Mouse (Mus musculus) adrenal gland, adult 8-10 months (tissue): Measurements from ENCODE around the gene Rab43. TPM values are rescaled to one million over a fixed set of nuclear protein-coding genes. Genes with fewer than 3 reads are reported as not detected.
"Not testable (repeated sequence)": the region's sequence is repeated elsewhere in the genome, so short reads cannot be mapped to it uniquely, and the experiment has no call there.

Source experiments
- DNase-seq: peaks from one replicate; pipeline ENCODE4 v3.0.0; 2022
- total RNA-seq, 4 experiments: library from RNA; stranded (reverse); gene quantifications; 2 replicates each; pipeline ENCODE4 v1.2.4; 2022

Rab43 gene
- total RNA-seq, 4 experiments from 2014 or later, result 34.0 to 40.1 (median 36.5) TPM

DNA sequence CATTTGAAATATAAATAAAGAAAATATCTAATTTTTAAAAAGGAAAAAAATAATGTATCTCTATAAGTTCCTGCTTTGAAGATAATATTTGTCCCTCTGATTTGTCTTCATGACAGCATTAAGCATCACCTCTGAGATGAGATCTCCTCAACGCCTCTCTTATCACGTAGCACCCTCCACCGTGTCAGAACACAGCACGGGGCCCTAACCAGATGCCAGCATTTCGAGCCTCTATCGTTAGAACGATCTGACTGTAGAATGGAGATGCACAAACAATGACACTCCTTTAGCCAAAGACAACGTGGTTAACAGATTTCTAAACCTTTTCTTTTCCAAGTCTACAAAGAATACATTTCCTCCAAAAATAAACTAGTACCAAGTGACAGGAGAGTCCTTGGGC lies 27.9 kb downstream of the Rab43 start:
- DNase-seq, result no peak

DNA sequence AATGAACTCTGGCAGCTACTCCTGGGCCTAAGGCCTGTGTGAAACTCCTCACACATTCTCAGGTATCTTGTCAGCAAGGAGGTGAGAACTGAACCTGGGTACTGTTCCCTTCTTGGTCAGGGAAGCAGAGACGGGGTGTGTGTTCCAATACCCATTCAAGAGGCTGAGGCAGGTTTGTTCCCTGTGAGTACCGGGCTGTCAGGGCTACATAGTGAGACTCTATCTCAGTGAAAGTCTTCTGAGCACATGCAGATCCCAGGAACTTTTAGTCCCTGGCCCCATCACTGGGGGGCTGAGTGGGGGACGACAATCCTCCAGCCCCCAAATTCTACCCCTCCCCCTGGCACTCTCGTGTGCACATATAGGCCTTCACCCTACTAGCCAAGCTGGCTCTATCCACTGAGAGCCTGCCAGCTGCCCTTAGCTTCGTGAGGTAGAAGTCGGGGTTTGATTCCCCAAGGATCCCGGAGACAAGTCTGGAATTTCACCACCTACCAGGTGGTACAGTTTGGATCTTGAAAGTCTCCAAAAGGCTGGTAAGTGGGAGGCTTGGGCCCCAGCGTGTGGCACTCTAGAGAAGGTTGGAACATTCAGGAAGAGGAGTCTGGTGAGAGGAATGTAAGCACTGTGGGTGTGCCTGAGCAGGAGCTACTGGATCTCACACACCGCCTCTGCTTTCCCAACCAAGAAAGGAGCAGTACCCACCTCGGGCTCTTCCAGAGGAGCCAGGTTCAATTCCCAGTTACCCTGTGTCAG lies 31.2 kb downstream of the Rab43 start:
- no peak for DNase-seq

DNA sequence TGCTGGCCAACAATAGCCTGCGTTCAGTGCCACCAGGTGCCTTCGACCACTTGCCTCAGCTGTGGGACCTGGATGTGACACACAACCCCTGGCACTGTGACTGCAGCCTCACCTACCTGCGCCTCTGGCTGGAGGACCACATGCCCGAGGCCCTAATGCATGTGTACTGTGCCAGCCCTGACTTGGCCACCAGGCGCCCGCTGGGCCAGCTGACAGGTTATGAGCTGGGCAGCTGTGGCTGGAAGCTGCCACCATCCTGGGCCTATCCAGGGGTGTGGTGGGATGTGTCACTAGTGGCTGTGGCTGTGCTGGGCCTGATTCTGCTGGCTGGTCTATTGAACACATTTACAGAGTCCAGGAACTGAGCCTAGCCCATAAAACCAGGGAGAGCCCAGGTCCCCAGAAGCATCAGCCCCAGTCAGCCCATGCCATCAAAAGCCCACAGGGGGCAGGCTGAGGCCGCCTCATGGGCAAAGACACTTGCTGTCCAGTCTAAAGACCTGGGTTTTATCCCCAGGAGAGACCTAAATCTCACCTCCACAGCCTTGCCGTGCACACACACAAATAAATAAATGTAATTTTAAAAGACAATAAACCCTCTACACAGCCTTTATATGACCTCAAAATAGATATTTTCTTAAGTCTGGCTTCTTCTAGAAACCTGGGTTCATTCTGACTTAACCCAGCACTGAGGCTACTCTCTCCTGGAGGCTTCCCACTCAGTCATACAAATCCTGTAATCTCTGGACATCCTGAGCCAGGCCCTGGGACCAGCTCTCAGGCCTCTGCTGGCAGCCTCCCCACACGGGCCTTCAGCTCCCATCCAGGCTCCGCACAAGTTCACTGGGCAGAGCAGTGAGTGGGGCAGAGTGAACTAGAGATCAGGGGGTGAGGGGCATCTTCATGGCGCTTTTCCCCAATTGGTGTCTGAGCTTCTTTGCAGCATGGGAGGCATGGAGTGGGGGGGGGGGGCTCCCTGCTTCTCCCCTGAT lies 32.5 kb downstream of the Rab43 start:
- no peak for DNase-seq

DNA sequence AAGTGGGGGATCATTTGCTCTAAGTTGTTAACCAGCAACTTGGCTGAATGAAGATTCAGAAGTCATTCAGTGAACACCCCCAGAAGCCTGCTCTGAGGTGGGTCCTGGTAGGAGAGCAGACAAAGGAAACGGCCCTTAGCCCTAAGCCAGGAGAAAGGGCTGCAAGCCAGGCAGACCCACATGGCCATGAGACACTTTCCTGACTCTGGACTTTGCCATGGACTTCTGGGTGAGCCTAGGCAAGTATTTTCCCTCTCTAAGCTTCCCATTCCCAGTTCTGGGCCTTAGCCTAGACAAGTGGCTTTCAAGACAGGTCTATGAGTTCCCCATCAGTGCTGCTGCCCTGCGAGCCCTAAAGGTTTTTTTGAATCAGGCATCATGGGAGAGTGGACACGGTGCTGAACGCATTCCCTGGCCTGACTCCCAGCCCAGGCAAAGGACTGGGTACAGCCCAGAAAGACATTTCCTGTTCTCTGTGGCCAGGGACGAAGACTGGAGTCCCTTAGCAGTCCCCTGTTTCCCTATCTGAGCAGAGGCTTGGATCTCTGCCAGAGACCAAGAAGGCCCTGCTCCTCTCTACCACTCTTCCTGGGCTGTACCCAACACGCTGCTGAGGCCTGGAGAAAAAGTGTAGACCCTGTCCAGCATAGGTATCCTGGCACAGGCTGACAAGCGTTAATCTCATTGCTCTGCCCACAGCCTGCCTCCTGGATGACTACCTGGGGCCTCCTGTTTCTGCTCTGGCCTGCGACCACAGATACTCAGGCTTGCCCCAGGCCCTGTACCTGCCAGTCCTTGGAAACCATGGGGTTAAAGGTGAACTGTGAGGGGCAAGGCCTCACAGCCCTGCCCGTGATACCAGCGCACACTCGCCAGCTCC lies 33.4 kb downstream of the Rab43 start:
- no peak for DNase-seq

DNA sequence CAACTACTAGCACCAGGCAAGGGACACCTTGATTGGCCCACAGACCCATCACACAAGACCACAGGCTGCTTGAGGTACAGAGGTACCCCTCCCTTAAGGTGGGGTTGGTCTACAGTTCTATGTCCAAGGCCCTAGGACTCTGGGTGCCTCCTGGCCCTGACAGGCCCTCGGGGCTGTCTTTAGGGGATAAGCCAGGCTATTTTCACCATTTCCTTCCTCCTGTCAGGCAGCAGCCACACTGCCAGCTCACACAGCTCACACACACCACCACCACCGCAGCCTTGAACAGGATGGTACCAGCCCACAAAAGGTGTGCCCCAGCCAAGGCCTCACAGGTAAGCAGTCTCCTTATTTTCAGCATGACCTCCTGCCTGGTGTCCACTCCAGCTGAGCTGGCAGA lies 34.1 kb downstream of the Rab43 start, which contains the start of gene Gp9:
Gp9 (plus strand) TSS at position 231 of the 400 bp plus-strand sequence.
- no peak for DNase-seq

DNA sequence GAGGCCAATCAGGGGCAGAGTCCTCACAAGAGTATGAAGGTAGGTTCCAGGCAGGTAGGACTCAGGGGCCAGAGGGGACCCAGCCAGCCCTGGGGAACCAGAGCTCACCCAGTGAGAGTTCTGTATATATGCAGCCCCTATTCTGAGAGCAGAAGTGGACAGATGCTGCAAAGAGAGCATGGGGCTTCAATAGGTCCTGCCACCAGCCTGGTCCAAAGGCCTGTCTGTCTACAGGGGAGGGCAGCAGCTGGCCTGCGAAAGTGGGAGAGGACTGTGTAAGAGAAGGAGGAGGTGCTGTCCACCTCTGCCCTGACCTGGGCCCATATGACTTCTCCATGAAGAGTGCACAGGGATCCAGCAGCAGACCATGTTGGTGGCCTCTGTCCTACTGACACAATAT lies 35.3 kb downstream of the Rab43 start:
- DNase-seq, result no peak

DNA sequence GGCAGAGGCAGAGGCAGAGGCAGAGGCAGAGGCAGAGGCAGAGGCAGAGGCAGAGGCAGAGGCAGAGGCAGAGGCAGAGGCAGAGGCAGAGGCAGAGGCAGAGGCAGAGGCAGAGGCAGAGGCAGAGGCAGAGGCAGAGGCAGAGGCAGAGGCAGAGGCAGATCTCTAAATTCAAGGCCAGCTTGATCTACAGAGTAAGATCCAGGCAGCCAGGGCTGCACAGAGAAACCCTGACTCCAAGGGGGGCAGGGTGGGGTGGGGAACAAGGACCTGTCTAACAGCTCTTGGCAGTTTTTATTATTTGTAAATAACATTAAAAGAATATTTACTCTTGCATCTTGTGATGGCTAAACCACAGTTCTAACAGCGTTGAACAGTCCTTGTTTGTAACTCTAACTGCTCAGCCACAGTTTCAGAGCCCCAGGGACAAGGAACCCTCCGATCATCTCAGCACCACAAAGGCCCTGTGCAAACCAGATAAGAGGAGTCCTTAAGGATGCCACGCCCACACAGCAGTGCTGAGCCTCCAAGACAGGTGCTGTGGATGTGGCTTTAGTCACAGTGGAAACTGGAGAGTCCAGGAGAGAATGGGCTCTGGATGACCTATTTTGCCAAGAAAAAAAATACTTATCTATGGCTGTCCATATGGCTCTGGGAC lies 36.2 kb downstream of the Rab43 start:
- no peak for DNase-seq

DNA sequence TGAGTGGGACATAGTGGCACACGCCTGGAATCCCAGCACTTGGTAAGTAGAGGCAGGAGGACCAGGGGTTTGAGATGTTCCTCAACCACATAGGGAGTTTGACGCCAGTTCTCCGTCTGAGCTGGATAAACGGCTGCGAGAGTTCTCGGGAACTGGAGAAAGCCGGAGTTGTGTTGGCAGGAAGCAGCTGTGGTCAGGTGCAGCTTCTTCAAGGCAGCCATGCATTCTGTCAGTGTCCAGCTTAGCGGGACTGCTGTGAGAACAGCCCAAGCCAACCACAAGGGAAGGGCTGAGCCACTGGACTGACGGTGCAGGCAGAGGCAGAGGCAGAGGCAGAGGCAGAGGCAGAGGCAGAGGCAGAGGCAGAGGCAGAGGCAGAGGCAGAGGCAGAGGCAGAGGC lies 37.1 kb downstream of the Rab43 start:
- no peak for DNase-seq

DNA sequence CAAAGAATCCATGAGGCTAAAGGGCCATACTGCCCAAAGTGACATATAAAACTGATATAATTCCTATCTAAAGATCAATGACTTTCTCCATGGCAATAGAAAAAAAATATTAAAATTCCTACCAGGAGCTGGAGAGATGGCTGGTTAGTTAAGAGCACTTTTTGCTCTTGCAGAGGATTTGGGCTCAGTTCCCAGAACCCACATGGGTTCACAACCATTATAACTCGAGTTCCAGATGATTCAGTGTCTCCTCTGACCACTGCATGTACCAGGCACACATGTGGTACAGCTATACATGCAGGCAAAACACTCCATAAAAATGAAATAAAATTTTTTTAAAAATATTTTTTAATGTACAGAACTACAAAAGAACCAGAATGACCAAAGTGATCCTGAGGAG lies 37.5 kb downstream of the Rab43 start:
- DNase-seq, result no peak

DNA sequence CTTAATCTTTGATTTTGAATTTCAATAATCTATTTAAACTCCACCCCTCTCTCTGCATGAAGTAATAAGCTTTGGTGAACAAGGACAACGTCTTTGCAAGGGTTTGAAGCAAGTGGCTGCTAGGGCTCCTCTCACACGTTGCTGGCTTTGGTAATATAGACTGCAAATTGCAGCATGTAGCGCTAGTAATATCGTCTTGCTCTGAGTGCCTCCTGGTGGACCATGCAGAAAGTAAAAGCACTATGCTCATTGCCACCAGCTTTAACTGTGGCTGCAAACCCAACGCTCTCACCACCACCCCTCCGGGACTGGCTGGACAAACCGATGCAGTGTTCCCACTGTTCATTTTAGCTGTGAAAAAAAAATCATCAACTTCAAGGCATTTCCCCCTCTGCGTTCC lies 41.3 kb downstream of the Rab43 start:
- DNase-seq, result no peak

DNA sequence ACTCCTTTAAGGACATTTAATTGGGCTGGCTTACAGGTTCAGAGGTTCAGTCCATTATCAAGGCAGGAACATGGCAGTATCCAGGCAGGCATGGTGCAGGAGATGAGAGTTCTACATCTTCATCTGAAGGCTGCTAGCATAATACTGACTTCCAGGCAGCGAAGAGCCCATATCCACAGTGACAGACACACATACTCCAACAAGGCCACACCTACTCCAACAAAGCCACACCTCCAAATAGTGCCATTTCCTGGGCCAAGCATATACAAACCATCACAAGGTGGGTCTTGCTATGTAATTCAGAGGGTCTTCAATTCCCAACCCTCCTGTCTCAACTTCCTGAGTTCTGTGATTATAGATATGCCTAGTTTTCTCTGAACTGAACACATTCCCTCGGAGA lies 47.7 kb downstream of the Rab43 start:
- not testable (repeated sequence) for DNase-seq

DNA sequence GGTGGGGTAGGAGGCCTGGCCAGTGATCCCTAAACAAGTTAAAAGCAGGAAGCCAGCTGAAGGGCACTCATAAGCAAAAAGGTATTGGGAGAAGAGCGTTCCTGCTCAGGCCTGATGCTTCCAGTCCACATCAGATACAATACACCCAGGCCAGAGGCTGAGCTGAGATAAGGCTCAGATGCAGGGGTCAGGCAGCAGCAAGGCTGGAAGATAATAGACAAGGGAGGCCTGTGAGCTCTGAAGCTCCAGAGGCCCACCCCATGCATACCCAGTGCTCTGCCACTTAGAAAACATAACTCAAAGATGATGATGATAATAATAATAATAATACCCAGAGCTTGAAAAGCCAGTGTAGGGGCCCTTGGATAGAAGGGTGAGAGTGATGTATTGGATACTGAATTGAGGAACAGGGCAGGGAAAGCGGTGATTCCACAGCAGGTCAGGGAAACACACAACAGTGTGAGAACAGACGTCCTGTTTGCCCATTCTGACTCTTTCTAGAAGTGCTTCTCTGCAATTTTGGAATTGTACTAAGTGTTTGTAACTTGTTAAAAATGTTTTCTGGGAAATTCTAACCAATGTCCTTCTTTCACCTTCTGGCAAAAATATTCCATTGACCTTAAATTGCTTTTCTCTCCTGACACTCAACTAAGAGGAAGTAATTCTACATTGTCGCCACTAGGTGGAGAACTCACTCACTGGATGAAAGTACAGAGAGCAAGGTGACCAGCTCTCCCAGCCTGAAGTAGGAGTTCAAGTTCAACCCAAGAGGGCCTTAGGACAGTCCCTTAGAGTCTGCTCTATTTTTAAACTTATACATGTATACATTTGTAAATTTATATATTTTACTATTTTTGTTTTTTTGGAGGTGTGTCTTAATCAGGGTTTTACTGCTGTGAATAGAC lies 48.3 kb downstream of the Rab43 start:
- DNase-seq, result no peak

DNA sequence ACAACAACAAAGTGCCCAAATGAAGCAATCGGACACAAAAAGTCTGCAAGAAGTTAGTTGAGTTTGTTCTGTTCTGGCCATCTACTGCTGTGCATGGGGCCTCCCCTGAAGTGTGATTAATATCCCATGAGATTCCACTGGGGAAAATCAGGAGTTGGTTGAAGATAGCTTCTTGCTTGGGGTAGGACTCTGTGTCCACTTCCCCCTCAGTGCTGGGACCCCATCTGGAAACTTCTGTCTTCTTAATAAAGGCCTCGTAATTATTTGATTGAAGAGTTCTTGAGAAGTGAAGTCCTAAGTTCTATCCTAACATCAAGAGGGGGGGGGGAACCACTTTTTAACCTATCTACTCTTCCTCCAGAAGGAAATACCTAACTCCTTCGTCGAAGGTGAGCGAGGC lies 49.8 kb downstream of the Rab43 start:
- DNase-seq, result no peak

DNA sequence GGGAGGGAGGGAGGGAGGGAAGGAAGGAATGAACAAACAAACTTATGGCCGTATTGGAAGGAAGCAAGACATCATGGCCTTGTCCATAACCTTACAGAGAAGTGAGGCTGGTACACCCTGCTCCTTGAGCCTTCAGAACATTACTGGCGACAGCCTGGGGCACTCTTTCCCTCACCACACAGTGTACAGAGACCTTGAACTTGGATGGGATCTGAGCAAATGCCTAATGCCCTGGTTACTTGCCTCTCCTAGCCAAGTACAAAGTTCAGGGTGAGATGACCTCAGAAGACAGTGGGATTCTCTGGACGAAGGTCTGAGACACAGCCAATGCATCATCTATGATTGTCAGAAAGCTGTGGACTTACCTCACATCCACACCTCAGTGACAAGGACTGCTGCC lies 52.1 kb downstream of the Rab43 start:
- DNase-seq, result no peak

DNA sequence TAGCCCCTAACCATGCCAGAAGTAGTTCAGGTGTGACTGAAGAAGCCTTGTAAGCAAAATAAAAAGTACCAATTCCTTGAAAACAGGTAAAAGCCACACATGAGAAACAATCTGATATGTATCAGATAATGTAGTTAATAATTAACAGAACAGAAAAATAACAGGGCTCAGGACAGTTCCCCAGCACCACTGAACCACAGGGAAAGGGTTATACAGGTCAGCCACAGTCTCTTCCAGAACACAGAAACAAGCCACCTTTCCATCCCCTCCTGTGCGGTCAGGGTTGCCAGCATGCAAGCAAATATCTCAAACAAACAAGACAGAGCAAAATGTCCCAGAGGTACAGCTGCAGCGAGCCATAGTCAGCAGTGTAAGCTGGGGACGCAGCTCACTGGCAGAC lies 52.6 kb downstream of the Rab43 start:
- DNase-seq, result no peak

DNA sequence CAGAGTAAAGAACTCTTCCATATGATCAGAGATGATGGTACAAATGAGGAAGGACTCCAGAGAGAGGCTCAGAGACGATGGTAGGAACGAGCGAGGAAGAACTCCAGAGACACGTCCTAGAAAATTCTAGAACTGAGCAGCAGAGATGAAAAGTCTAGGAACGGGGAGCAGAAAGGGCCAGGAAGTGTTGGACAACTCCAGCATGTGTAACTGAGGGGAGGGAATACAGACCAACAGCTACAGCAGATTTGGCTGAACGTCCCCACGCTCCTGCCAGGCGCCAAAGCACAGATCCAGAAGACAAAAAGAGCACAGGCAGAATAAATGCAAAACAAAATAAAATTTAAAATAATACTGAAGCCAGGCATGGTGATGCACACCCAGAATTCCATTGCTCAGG lies 55.1 kb downstream of the Rab43 start:
- no peak for DNase-seq

DNA sequence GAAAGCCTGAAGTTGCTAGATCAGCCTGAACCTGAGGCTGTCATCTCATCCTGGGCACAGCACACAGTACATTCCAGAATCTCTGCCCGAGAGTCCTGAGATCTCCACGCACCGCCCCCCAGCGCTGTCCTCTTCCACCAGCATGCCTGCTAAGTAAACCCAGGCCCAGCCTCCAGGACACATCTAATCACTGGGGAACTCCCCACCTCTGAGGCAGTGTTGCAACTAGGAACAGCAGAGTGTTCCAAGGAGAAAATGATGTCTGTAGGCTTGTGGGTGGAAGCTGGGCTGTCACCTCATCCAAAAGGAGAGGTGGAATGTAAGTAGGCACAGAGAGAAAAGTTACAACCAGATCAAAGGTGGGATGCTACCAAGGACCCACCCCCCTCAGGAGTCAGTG lies 56.8 kb downstream of the Rab43 start:
- DNase-seq, result no peak

DNA sequence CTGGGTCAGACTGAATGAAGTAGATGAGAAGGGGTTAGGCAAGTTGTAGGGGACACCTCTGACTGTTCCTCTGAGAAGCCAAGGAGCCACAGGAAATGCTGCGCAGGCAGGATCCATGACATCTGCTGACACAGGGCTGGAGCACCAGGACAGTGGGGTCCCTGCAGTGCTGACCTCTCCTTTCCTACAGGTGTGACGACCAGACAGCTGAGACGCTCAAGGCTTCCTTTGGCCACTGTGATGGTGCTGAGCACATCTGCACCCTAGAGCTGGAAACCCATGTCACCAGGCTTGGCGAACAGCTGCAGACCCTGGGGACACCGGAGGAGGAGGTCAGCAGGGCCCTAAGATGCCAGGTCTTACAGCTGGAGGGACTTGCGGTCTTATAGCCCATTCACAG lies 60.4 kb downstream of the Rab43 start:
- no peak for DNase-seq

DNA sequence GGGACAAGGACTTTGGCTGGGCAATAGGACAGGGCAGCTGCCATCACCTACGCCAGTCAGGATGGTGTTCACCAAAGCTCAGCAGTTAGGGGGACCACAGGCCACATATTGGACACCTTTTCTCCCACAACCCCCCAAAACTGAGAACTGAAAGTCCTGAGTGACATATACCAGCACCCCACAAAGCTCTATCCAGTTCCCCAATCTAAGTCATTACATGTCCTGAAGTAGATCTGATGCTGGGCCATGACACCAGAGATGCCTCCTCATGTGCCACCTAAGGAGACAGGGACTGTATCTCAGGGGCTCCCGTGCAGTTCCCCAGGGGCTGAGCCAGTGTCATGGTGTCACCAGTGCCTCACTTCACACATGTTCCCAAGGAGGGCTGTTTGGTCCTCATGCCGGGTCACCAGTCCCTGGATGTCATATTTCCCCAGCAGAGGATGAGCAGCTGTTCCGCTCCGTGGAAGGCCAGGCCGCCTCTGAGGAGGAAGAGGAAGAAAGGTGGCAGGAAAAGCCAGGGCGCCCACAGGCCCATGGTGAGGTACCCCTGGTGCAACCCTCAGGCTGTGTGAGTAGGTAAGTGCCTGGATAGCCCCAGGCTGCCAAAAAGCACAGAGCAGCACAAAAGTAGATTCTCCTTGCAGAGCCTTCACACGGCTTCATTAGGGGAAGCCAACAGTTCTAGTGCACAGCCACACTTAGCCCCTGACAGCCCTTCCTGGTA lies 61.6 kb downstream of the Rab43 start:
- DNase-seq, result no peak

DNA sequence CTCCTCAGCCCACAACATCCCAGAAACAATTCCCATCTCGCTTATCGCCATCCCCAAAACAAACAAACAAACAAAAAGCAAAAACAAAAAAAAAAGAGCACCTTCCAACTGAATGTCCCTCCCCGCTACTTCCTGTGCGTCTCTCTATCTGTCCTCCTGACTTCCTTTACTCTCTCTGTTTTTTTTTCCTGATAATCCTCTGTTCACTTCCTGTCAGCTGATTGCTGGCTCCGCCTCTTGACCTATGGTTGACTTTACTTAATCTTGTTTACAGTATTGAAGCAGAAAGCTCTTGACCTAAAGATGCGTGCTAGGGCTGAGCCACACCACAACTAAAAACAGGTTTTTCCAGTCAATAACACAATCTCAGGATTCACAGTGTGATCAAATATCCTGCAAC lies 63.4 kb downstream of the Rab43 start:
- no peak for DNase-seq
